Mouse (Mus musculus) thymus, adult 2 months (tissue): ENCODE measurements around the gene Lrsam1.

Experiments
- CTCF ChIP-seq: fragments of 200-500 bp; IDR thresholded peaks from 2 replicates; pipeline ENCODE4 v1.5.1; 2012; ENCODE audit warnings: mild to moderate bottlenecking, control low read depth, low read length, moderate library complexity, borderline replicate concordance; ENCODE audit not compliant: control insufficient read depth, poor library complexity, insufficient read depth; ENCODE audit errors: extremely low read depth
- POLR2A ChIP-seq: fragments of 200-500 bp; IDR thresholded peaks from 2 replicates; pipeline ENCODE4 v1.6.1; 2012; ENCODE audit warnings: mild to moderate bottlenecking, low read length, control low read depth, moderate library complexity; ENCODE audit not compliant: control insufficient read depth, poor library complexity, insufficient read depth; ENCODE audit errors: extremely low read depth

DNA sequence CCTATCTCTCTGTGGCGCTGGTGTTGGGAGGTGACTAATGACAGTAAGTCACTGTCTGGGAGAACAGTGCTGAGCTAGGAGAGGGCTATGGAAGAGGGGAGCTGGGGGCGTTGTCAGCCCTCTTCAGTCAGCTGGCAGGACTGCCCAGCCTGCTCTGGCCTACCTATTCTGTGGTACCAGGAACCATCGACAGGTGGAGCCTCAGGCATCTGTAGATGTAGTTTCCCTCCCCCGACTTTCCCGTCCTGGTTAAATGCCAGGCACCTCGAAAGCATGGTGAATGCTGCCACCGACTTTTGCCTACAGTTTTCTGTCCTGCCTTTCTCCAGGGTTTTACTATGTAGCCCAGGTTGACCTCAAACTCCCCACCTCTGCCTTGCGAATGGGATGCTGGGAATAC, 4.1 kb downstream of the Lrsam1 start:
- TF ChIP-seq POLR2A (no peak), CTCF (no peak)
